1 mouse cellular context compared by ENCODE assay signal in genomic region chr12:103353538-103353937, GRCm38 (mm10).
TF ChIP-seq lines count a peak whose summit lies in the region.

No protein-coding gene starts in this region.

TF ChIP-seq in MEL, 35 proteins besides CTCF, POLR2A, EP300 and RAD21 (continued from another document):
- no peak for TF ChIP-seq E2F4 (IDR thresholded peaks at IDR 0.05; ENCODE audit: borderline replicate concordance, low read depth, low read length)
- TF ChIP-seq MAZ (IDR thresholded peaks at IDR 0.05; ENCODE audit: low read depth, low read length), result no peak
